Mouse (Mus musculus) Patski (cell line): Measurements from ENCODE around the gene Rfx7. TPM values are rescaled to one million over a fixed set of nuclear protein-coding genes. Genes with fewer than 3 reads are reported as not detected.
"Not testable (repeated sequence)": the region's sequence is repeated elsewhere in the genome, so short reads cannot be mapped to it uniquely, and the experiment has no call there.

Experiments
- ATAC-seq: fragments of 100-300 bp; one replicate; pipeline ENCODE4 v1.8.0; 2021
- CTCF ChIA-PET: fragments of 350-600 bp; sonication (Branson Sonifier 250); formaldehyde crosslinking; loops from one replicate; lab custom pipeline; 2022; ENCODE audit warnings: inconsistent platforms; lab: Charles Lee
- POLR2A ChIA-PET: fragments of 350-600 bp; sonication (Branson Sonifier 250); formaldehyde crosslinking; loops from one replicate; lab custom pipeline; 2022; ENCODE audit warnings: antibody characterized with exemption, inconsistent platforms; lab: Charles Lee
- DNase-seq: peaks from one replicate; pipeline ENCODE4 v3.0.0-alpha.2; 2011; ENCODE audit warnings: low read depth, low spot score
- H3K27me3 ChIP-seq: fragments of 371-371 bp; one replicate; pipeline ENCODE4 v1.5.1; 2021
- CTCF ChIP-seq: fragments of 100-300 bp; IDR thresholded peaks from one replicate; pipeline ENCODE4 v1.5.1; 2021
- in situ Hi-C: fragments of 300-500 bp; cut with MboI; formaldehyde crosslinking; loops from 3 replicates; pipeline ENCODE4 v1.11.1; 2018; ENCODE audit warnings: low pct_unique_long_range_greater_than_20kb, mixed read lengths
- polyA plus RNA-seq: library from polyadenylated mRNA; unstranded; gene quantifications from one replicate; pipeline ENCODE4 v1.2.3, GENCODE M21; 2021

Rfx7 gene
- polyA plus RNA-seq, 1 experiment from 2014 or later = 16.7 TPM

- CTCF ChIA-PET = interaction anchor here (4.9 to 8.1 kb wide), 2 partner anchors 25 to 33 kb away, joined by 28 to 78 read pairs; no protein-coding TSS in a partner anchor
- DNase-seq = no peak
- H3K27me3 ChIP-seq = no peaks in the 10 kb centered on the region
- POLR2A ChIA-PET = interaction anchor here (0.6 to 3.5 kb wide), 6 partner anchors 13 to 41 kb away, joined by 3 to 29 read pairs (median 4); partner anchors contain the start of gene Nedd4
- TF ChIP-seq CTCF = no peak
- in situ Hi-C loops = loop anchor here (5.0 kb wide), 1 partner anchor 33 kb away; no protein-coding TSS in a partner anchor
- no peak for ATAC-seq
Observed at GRCm38 (mm10) chr9:72638951-72639842, 107.2 kb downstream of the Rfx7 start.

GRCm38 (mm10) chr9:72639843-72640621, 108.0 kb downstream of the Rfx7 start:
- POLR2A ChIA-PET = interaction anchor here (0.6 to 3.5 kb wide), 6 partner anchors 13 to 31 kb away, joined by 3 to 29 read pairs (median 4); partner anchors contain the start of gene Nedd4
- H3K27me3 ChIP-seq = no peaks in the 10 kb centered on the region
- in situ Hi-C loops = loop anchor here (5.0 kb wide), 1 partner anchor 32 kb away; no protein-coding TSS in a partner anchor
- DNase-seq (peak; percentile 79), ATAC-seq (peak; percentile 75)
- no peak for TF ChIP-seq CTCF
- CTCF ChIA-PET = interaction anchor here (4.9 to 8.1 kb wide), 2 partner anchors 24 to 32 kb away, joined by 28 to 78 read pairs; no protein-coding TSS in a partner anchor

GRCm38 (mm10) chr9:72640642-72641041, 108.6 kb downstream of the Rfx7 start:
- ChIA-PET POLR2A (interaction anchor here (1.5 to 3.5 kb wide), 4 partner anchors 12 to 27 kb away, joined by 4 to 29 read pairs (median 4); partner anchors contain the start of gene Nedd4), CTCF (interaction anchor here (4.9 to 8.1 kb wide), 2 partner anchors 24 to 31 kb away, joined by 28 to 78 read pairs; no protein-coding TSS in a partner anchor)
- ATAC-seq (no peak), DNase-seq (no peak)
- in situ Hi-C loops = no loop called here
- TF ChIP-seq CTCF = no peak
- no peaks in the 10 kb centered on the region for H3K27me3 ChIP-seq

GRCm38 (mm10) chr9:72641093-72641680, 109.1 kb downstream of the Rfx7 start:
- no peaks in the 10 kb centered on the region for H3K27me3 ChIP-seq
- in situ Hi-C loops = no loop called here
- ATAC-seq (no peak), DNase-seq (no peak)
- POLR2A ChIA-PET = interaction anchor here (1.0 to 3.5 kb wide), 4 partner anchors 12 to 36 kb away, joined by 3 to 29 read pairs (median 4); partner anchors contain the start of gene Nedd4
- TF ChIP-seq CTCF = no peak
- CTCF ChIA-PET = interaction anchor here (4.9 to 8.1 kb wide), 2 partner anchors 23 to 31 kb away, joined by 28 to 78 read pairs; no protein-coding TSS in a partner anchor

GRCm38 (mm10) chr9:72642756-72643447, 110.9 kb downstream of the Rfx7 start:
- H3K27me3 ChIP-seq, CTCF ChIA-PET, DNase-seq, in situ Hi-C loops, ATAC-seq, POLR2A ChIA-PET: not testable (repeated sequence)

- ATAC-seq (no peak), DNase-seq (no peak)
- ChIA-PET CTCF (interaction anchor here (0.7 to 1.4 kb wide), 5 partner anchors 11 to 28 kb away, joined by 3 to 4 read pairs (median 4); no protein-coding TSS in a partner anchor), POLR2A (no interaction called here)
- TF ChIP-seq CTCF = no peak
- no peaks in the 10 kb centered on the region for H3K27me3 ChIP-seq
- in situ Hi-C loops = no loop called here
Observed at GRCm38 (mm10) chr9:72643651-72644417, 111.8 kb downstream of the Rfx7 start.

GRCm38 (mm10) chr9:72644418-72645110, 112.5 kb downstream of the Rfx7 start:
- TF ChIP-seq CTCF = no peak
- CTCF ChIA-PET = interaction anchor here (0.7 to 1.4 kb wide), 6 partner anchors 9 to 28 kb away, joined by 3 to 4 read pairs (median 4); no protein-coding TSS in a partner anchor
- no peaks in the 10 kb centered on the region for H3K27me3 ChIP-seq
- in situ Hi-C loops = no loop called here
- POLR2A ChIA-PET = interaction anchor here (0.6 to 0.9 kb wide), 2 partner anchors 9 to 18 kb away, joined by 4 to 6 read pairs; no protein-coding TSS in a partner anchor
- DNase-seq (no peak), ATAC-seq (peak; percentile 41)

- in situ Hi-C loops = no loop called here
- no peaks in the 10 kb centered on the region for H3K27me3 ChIP-seq
- ATAC-seq = no peak
- TF ChIP-seq CTCF = no peak
- no peak for DNase-seq
- CTCF ChIA-PET = interaction anchor here (0.6 to 1.6 kb wide), 2 partner anchors 12 to 30 kb away, joined by 3 read pairs; partner anchors contain the start of gene Nedd4
- POLR2A ChIA-PET = no interaction called here
Observed at GRCm38 (mm10) chr9:72649781-72650180, 117.7 kb downstream of the Rfx7 start.
